Mouse (Mus musculus) lung, embryonic 16.5 days (tissue): Measurements from ENCODE around the gene Ttll12. TPM values are rescaled to one million over a fixed set of nuclear protein-coding genes. Genes with fewer than 3 reads are reported as not detected.

Experiments
- ATAC-seq: fragments of 200-750 bp; cut with Nextera tagmentation; 2 replicates; pipeline ENCODE4 v1.8.0; 2017; ENCODE audit warnings: low read depth, mild to moderate bottlenecking, moderate library complexity
- H3K27ac ChIP-seq: fragments of 300-500 bp; sonication (generic); 2 replicates; pipeline ENCODE4 v1.5.1; 2014; ENCODE audit warnings: mild to moderate bottlenecking, control low read depth, low read length
- H3K27me3 ChIP-seq: fragments of 300-500 bp; sonication (generic); 2 replicates; pipeline ENCODE4 v1.6.1; 2014; ENCODE audit warnings: low read depth, low read length, mixed read lengths; ENCODE audit not compliant: control insufficient read depth, insufficient read depth
- H3K36me3 ChIP-seq: fragments of 300-500 bp; sonication (generic); 2 replicates; pipeline ENCODE4 v1.6.1; 2014; ENCODE audit warnings: low read length; ENCODE audit not compliant: control insufficient read depth, insufficient read depth
- H3K4me1 ChIP-seq: fragments of 300-500 bp; sonication (generic); replicated peaks from 2 replicates; pipeline ENCODE4 v1.6.1; 2014; ENCODE audit warnings: low read length, mixed read lengths; ENCODE audit not compliant: control insufficient read depth, insufficient read depth
- H3K4me2 ChIP-seq: fragments of 300-500 bp; sonication (generic); 2 replicates; pipeline ENCODE4 v1.6.1; 2014; ENCODE audit warnings: low read depth, low read length, control low read depth
- H3K4me3 ChIP-seq: fragments of 300-500 bp; sonication (generic); 2 replicates; pipeline ENCODE4 v1.5.1; 2014; ENCODE audit warnings: mild to moderate bottlenecking, low read length, control low read depth
- H3K9ac ChIP-seq: fragments of 300-500 bp; sonication (generic); 2 replicates; pipeline ENCODE4 v1.6.1; 2014; ENCODE audit warnings: low read length, control low read depth
- H3K9me3 ChIP-seq: fragments of 300-500 bp; sonication (generic); 2 replicates; pipeline ENCODE4 v1.6.1; 2016; ENCODE audit warnings: low read length; ENCODE audit not compliant: control insufficient read depth
- WGBS: fragments of 180-500 bp; shearing (Covaris S2); extraction: QIAGEN DNeasy Blood & Tissue Kit; methylation state at CpG from one replicate; pipeline ENCODE4 v1.1.7; 2014; 5-methylcytosine and 5-hydroxymethylcytosine counted together
- polyA plus RNA-seq: library from polyadenylated mRNA; unstranded; fragments of >200 nt; fragmentation: Nextera tagmentation; extraction: Ambion mirVana; gene quantifications from 2 replicates; pipeline ENCODE4 v1.2.1, GENCODE M21; 2015

Gene Ttll12
- polyA plus RNA-seq, 1 experiment from 2014 or later: 32.7 TPM

DNA sequence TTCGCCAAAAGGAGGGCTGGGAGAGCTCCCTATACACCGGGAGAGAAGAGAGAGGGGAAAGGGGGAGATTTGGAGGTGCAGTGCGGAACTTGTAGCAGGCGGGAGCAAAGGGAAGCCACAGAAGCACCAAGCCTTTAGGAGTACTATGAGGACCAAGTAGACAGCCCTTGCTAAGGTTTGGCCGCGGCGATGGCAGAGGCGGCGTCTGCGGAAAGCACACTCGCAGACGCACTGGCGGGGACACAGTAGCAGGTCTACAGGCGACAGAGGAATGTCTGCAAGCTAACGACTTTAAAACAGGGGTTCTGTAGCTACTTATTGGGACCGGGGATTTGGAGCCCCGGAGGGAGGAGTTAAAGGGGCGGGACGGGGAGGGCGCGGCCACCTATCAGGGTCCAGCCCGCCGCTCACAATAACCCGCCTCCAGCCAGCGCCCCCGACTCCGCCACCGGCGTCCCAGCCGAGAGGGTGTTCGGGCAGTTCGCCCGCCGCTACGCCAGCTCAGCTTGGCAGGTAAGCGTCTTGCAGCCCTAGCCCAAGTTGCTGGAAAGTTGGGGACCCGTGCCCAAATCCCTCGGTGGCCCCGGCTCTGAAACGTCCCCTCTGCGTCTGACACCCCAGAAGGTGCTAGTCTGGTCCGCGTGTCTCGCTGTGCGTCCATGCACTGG is 68.4 kb downstream of the Ttll12 start, which contains the start of gene Bik:
TSS of gene Bik (plus strand) at position 439 of the 668 bp plus-strand sequence.
- Histone ChIP-seq H3K36me3 (no peaks in the 10 kb centered on the region), H3K9me3 (no peaks in the 10 kb centered on the region), H3K27ac (no peak within 1 kb of the TSS), H3K4me1 (peaks cover 18% of the 10 kb centered on the region), H3K4me2 (peak within 1 kb of the TSS; percentile 80), H3K27me3 (peaks cover 29% of the 10 kb centered on the region; the same call in 1 of the 2 replicates), H3K4me3 (peak within 1 kb of the TSS; percentile 59), H3K9ac (peak within 1 kb of the TSS; percentile 67)
- ATAC-seq: peak; percentile 79; the same call in 1 of the 2 replicates
- under 1% methylated on average over 45 of the region's 45 CpGs for WGBS

Other genes starting within 250 kb of the Ttll12 start
- gene Arfgap3, start 244.9 kb downstream of the Ttll12 start, polyA plus RNA-seq: 43.8 and 45.8 TPM in 2 replicates
- 71.4 and 73.6 TPM in 2 replicates for gene Pacsin2, start 130.6 kb downstream of the Ttll12 start, polyA plus RNA-seq
- 21.8 and 23.1 TPM in 2 replicates for gene Ttll1, start 84.3 kb downstream of the Ttll12 start, polyA plus RNA-seq
- 15.2 and 15.5 TPM in 2 replicates for gene Bik, start 68.3 kb downstream of the Ttll12 start, polyA plus RNA-seq
- gene Tspo, start 31.6 kb downstream of the Ttll12 start, polyA plus RNA-seq: 112 and 142 TPM in 2 replicates
- 26.6 and 28.2 TPM in 2 replicates for gene Mcat, start 31.4 kb downstream of the Ttll12 start, polyA plus RNA-seq
- 3.8 and 4.9 TPM in 2 replicates for gene Scube1, start 129.9 kb upstream of the Ttll12 start, polyA plus RNA-seq
- 0.43 and 0.73 TPM in 2 replicates for gene Mpped1, start 184.3 kb upstream of the Ttll12 start, polyA plus RNA-seq